Mouse (Mus musculus): ENCODE results near the gene Gm3880. TPM values are rescaled to one million over a fixed set of nuclear protein-coding genes. Genes with fewer than 3 reads are reported as not detected.
"Not testable (repeated sequence)": the region's sequence is repeated elsewhere in the genome, so short reads cannot be mapped to it uniquely, and the experiment has no call there.

Gm3880 gene
- total RNA-seq (2021) = not detected

GRCm38 (mm10) chrX:102686872-102687271 lies at the start of gene Gm3880:
Gene Gm3880, minus strand, starts transcription at chrX:102686972.
- intact Hi-C loops (cut with DNase I) = loop anchor here (1.0 kb wide), 1 partner anchor 19 kb away; no protein-coding TSS in a partner anchor
- DNase-seq (ENCODE audit: low spot score in 2 of 2) = not testable (repeated sequence)

- intact Hi-C loops (cut with DNase I); DNase-seq (ENCODE audit: low spot score in 2 of 2): not testable (repeated sequence)
Measured at GRCm38 (mm10) chrX:102724226-102724625, 37.5 kb upstream of the Gm3880 start.

- intact Hi-C loops (cut with DNase I); DNase-seq (ENCODE audit: low spot score in 2 of 2): not testable (repeated sequence)
Measured at GRCm38 (mm10) chrX:102707535-102707934, 20.8 kb upstream of the Gm3880 start, which contains the start of the genes Gm9112 and Dmrtc1b. Gene Gm9112, minus strand, starts transcription at chrX:102707635. Gene Dmrtc1b, plus strand, starts transcription at chrX:102707865.

DNA sequence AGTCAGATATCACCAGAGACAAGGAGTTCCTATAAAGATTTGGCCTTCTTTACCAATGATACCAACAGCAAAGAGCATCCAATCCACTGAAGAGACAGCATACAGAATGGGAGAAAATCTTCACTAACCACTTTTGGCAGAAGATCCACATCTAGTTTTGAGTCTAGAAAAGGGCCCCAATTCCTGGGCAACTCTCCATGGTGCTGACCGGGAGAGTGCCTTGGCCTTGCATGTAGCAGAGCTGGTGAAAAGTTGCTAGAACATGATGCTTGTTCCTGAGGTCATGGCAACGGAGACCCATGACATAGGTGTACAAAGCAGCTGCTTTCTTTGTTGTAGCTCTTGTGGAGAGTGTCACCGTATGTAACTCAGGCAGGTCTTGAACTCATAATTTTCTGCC lies 13.9 kb upstream of the Gm3880 start:
- intact Hi-C loops (cut with DNase I); DNase-seq (ENCODE audit: low spot score in 2 of 2): not testable (repeated sequence)

- intact Hi-C loops (cut with DNase I) = not testable (repeated sequence)
- DNase-seq (ENCODE audit: low spot score in 2 of 2) = peak; percentile 15 to 35
Measured at GRCm38 (mm10) chrX:102689252-102689651, 2.5 kb upstream of the Gm3880 start.

- intact Hi-C loops (cut with DNase I); DNase-seq (ENCODE audit: low spot score in 2 of 2): not testable (repeated sequence)
Measured at GRCm38 (mm10) chrX:102684706-102685105, 2.1 kb downstream of the Gm3880 start.

DNA sequence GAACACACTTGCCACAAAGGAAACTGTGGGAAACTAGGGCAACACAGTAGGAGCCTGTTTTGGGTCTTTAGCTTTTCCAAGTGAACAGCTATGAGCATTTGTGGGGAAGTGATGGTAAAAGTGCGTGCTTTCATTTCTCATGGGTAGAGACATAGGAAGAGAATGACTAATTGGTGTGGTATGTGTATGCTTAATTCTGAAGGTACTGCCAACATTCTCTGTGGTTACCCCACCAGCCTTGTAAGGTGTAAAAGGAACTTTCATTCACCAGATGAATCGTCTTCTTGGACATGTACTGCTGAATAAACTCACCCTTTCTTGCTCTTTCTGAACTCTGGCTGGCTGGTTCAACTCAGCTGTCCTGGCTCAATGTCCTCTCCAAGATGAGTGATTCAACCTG lies 20.1 kb downstream of the Gm3880 start:
- intact Hi-C loops (cut with DNase I) = no loop called here
- no peak for DNase-seq (ENCODE audit: low spot score in 2 of 2)

GRCm38 (mm10) chrX:102660712-102661111 lies 26.1 kb downstream of the Gm3880 start:
- DNase-seq (ENCODE audit: low spot score in 2 of 2) = peak in 1 of 2 experiments; percentile 27
- intact Hi-C loops (cut with DNase I) = no loop called here

GRCm38 (mm10) chrX:102645691-102646090 lies 41.1 kb downstream of the Gm3880 start:
- intact Hi-C loops (cut with DNase I) = no loop called here
- DNase-seq (ENCODE audit: low spot score in 2 of 2) = no peak

DNA sequence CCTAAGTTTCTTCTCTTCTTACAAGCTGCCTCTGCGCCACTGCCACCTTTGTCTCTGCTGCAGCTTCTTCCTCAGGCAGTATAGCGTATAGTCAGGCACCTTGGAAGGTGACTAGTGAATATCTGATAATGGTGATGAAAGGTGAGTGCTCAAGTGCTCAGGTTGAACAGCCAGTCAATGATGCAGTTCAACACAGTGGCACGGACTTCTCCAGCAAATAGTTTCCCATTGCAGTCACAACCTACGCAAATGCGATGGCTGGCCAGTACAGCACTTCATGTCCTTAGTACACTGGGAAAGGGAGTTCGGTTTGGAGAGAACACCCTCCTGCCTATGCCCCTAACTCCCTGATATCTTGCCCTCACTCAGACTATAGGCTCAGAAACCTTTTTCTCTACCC lies 41.6 kb downstream of the Gm3880 start:
- intact Hi-C loops (cut with DNase I) = no loop called here
- no peak for DNase-seq (ENCODE audit: low spot score in 2 of 2)

GRCm38 (mm10) chrX:102644573-102644951 lies 42.2 kb downstream of the Gm3880 start:
- intact Hi-C loops (cut with DNase I) = no loop called here
- DNase-seq (ENCODE audit: low spot score in 2 of 2) = peak; percentile 1 to 2

- DNase-seq (ENCODE audit: low spot score in 2 of 2) = peak; percentile 57 to 65
- intact Hi-C loops (cut with DNase I) = no loop called here
Measured at GRCm38 (mm10) chrX:102643823-102644572, 42.8 kb downstream of the Gm3880 start, which contains the start of gene Phka1. Gene Phka1, minus strand, starts transcription at chrX:102644246.

Other genes starting within 250 kb of the Gm3880 start
- 10 to 100 TPM; 12.6 to 15.6 TPM for gene Hdac8, start 181.6 kb downstream of the Gm3880 start, total RNA-seq (2021)
- gene Phka1, start 42.7 kb downstream of the Gm3880 start, total RNA-seq (2021) = 10 to 100 TPM; 16.0 to 20.6 TPM
- gene Gm9112, start 20.7 kb upstream of the Gm3880 start, total RNA-seq (2021) = not detected
- not detected for gene Dmrtc1b, start 20.9 kb upstream of the Gm3880 start, total RNA-seq (2021)
- gene Dmrtc1c1, start 116.0 kb upstream of the Gm3880 start, total RNA-seq (2021) = not detected
- gene Dmrtc1c2, start 167.6 kb upstream of the Gm3880 start, total RNA-seq (2021) = not detected
- gene 1700031F05Rik, start 181.0 kb upstream of the Gm3880 start, total RNA-seq (2021) = not detected
- 1 to 10 TPM; 4.4 to 4.8 TPM for gene Dmrtc1a, start 221.7 kb upstream of the Gm3880 start, total RNA-seq (2021)
- gene 1700011M02Rik, start 221.9 kb upstream of the Gm3880 start, total RNA-seq (2021) = not detected
- not detected for gene 1700018G05Rik, start 241.4 kb upstream of the Gm3880 start, total RNA-seq (2021)